Mouse (Mus musculus) MEL (cell line): ENCODE measurements around the gene Nmrk2. TPM values are rescaled to one million over a fixed set of nuclear protein-coding genes. Genes with fewer than 3 reads are reported as not detected.
"Not testable (repeated sequence)": the region's sequence is repeated elsewhere in the genome, so short reads cannot be mapped to it uniquely, and the experiment has no call there.

Experiments used
- DNase-seq: peaks from one replicate; pipeline ENCODE4 v3.0.0; 2011; ENCODE audit warnings: low read depth, low spot score
- H3K27ac ChIP-seq: 2 replicates; pipeline ENCODE4 v1.5.1; 2012; ENCODE audit warnings: low read depth, mild to moderate bottlenecking, control low read depth, low read length, moderate library complexity; ENCODE audit not compliant: control insufficient read depth
- H3K27me3 ChIP-seq, 2 experiments: fragments of 150-350 bp in 1 of 2; sonication (generic) in 1 of 2; 2 replicates each; pipeline ENCODE4 v1.6.1; 2012; ENCODE audit warnings: low read length in 2 of 2, mild to moderate bottlenecking in 2 of 2, improper control_type of control experiment in 1 of 2, moderate library complexity in 1 of 2; ENCODE audit not compliant: insufficient read depth in 2 of 2, control insufficient read depth in 1 of 2
- H3K36me3 ChIP-seq, 2 experiments: 2 replicates each; pipeline ENCODE4 v1.6.1; 2012 to 2014; ENCODE audit warnings: low read length in 2 of 2, improper control_type of control experiment in 1 of 2, inconsistent platforms in 1 of 2, mild to moderate bottlenecking in 1 of 2; ENCODE audit not compliant: insufficient read depth in 2 of 2, control insufficient read depth in 1 of 2
- H3K4me1 ChIP-seq, 2 experiments: fragments of 150-350 bp in 1 of 2; sonication (generic) in 1 of 2; 2 replicates each; pipeline ENCODE4 v1.6.1; 2012; ENCODE audit warnings: low read length in 2 of 2, improper control_type of control experiment in 1 of 2, mild to moderate bottlenecking in 1 of 2; ENCODE audit not compliant: insufficient read depth in 2 of 2, control insufficient read depth in 1 of 2
- H3K4me3 ChIP-seq, 2 experiments: fragments of 150-350 bp in 1 of 2; sonication (generic) in 1 of 2; 2 replicates each; pipeline ENCODE4 v1.5.1; 2012; ENCODE audit warnings: low read depth in 2 of 2, low read length in 2 of 2, mild to moderate bottlenecking in 2 of 2, moderate library complexity in 2 of 2, control low read depth in 1 of 2, improper control_type of control experiment in 1 of 2; ENCODE audit not compliant: control insufficient read depth in 1 of 2, insufficient read depth in 1 of 2
- H3K79me2 ChIP-seq: 2 replicates; pipeline ENCODE4 v1.6.1; 2012; ENCODE audit warnings: mild to moderate bottlenecking, low read length, moderate library complexity; ENCODE audit not compliant: control insufficient read depth, poor library complexity, insufficient read depth
- H3K9ac ChIP-seq: 2 replicates; pipeline ENCODE4 v1.6.1; 2012; ENCODE audit warnings: low read depth, mild to moderate bottlenecking, control low read depth, low read length, moderate library complexity; ENCODE audit not compliant: control insufficient read depth, poor library complexity, severe bottlenecking
- H3K9me3 ChIP-seq: fragments of 150-350 bp; sonication (generic); replicated peaks from 2 replicates; pipeline ENCODE4 v1.6.1; 2012; ENCODE audit warnings: mild to moderate bottlenecking, low read length, improper control_type of control experiment, moderate library complexity; ENCODE audit not compliant: insufficient read depth
- GABPA ChIP-seq: IDR thresholded peaks from 2 replicates; pipeline ENCODE4 v1.6.1; 2012; ENCODE audit warnings: low read depth, mild to moderate bottlenecking, inconsistent platforms, low read length, improper control_type of control experiment, moderate library complexity
- MAFK ChIP-seq: IDR thresholded peaks from 2 replicates; pipeline ENCODE4 v1.6.1; 2011; ENCODE audit warnings: low read depth, mild to moderate bottlenecking, low read length, improper control_type of control experiment, borderline replicate concordance
- MEF2A ChIP-seq: IDR thresholded peaks from 2 replicates; pipeline ENCODE4 v1.6.1; 2014; ENCODE audit warnings: low read depth, mild to moderate bottlenecking, inconsistent platforms, low read length, improper control_type of control experiment; ENCODE audit not compliant: poor library complexity, insufficient replicate concordance, severe bottlenecking; ENCODE audit errors: extremely low read depth
- POLR2A ChIP-seq, 2 experiments: IDR thresholded peaks; 2 replicates each; pipeline ENCODE4 v1.6.1; 2011 to 2012; ENCODE audit warnings: low read length in 2 of 2, mild to moderate bottlenecking in 2 of 2, control low read depth in 1 of 2, improper control_type of control experiment in 1 of 2, low read depth in 1 of 2, moderate library complexity in 1 of 2; ENCODE audit not compliant: control insufficient read depth in 1 of 2, insufficient read depth in 1 of 2, poor library complexity in 1 of 2
- POLR2AphosphoS5 ChIP-seq: IDR thresholded peaks from 2 replicates; pipeline ENCODE4 v1.6.1; 2012; ENCODE audit warnings: low read depth, borderline replicate concordance, mild to moderate bottlenecking, inconsistent platforms, low read length, moderate library complexity, mixed read lengths
- RAD21 ChIP-seq: IDR thresholded peaks from 2 replicates; pipeline ENCODE4 v1.6.1; 2011; ENCODE audit warnings: mild to moderate bottlenecking, low read depth, low read length, improper control_type of control experiment
- SIN3A ChIP-seq: IDR thresholded peaks from 2 replicates; pipeline ENCODE4 v1.6.1; 2012; ENCODE audit warnings: low read length, improper control_type of control experiment, inconsistent platforms
- ZMIZ1 ChIP-seq: IDR thresholded peaks from 2 replicates; pipeline ENCODE4 v1.6.1; 2012; ENCODE audit warnings: low read depth, mild to moderate bottlenecking, inconsistent platforms, low read length, improper control_type of control experiment, moderate library complexity
- polyA plus RNA-seq, 2 experiments: library from polyadenylated mRNA; stranded (reverse) in 1 of 2; unstranded in 1 of 2; fragments of >175 nt in 1 of 2; fragments of >200 nt in 1 of 2; gene quantifications; 2 replicates each; pipeline versions ENCODE4 v1.2.1 to v1.2.4; 2012; ENCODE audit warnings: low replicate concordance in 2 of 2, low read depth in 1 of 2; ENCODE audit not compliant: insufficient read length in 2 of 2, insufficient read depth in 1 of 2, missing spikeins in 1 of 2
- total RNA-seq: library from RNA; depleted of rRNA; stranded (reverse); fragments of 300-350 nt; gene quantifications from 2 replicates; pipeline ENCODE4 v1.2.3, GENCODE M21; 2012

Nmrk2 gene
- total and polyA plus RNA-seq, 3 experiments = not detected

DNA sequence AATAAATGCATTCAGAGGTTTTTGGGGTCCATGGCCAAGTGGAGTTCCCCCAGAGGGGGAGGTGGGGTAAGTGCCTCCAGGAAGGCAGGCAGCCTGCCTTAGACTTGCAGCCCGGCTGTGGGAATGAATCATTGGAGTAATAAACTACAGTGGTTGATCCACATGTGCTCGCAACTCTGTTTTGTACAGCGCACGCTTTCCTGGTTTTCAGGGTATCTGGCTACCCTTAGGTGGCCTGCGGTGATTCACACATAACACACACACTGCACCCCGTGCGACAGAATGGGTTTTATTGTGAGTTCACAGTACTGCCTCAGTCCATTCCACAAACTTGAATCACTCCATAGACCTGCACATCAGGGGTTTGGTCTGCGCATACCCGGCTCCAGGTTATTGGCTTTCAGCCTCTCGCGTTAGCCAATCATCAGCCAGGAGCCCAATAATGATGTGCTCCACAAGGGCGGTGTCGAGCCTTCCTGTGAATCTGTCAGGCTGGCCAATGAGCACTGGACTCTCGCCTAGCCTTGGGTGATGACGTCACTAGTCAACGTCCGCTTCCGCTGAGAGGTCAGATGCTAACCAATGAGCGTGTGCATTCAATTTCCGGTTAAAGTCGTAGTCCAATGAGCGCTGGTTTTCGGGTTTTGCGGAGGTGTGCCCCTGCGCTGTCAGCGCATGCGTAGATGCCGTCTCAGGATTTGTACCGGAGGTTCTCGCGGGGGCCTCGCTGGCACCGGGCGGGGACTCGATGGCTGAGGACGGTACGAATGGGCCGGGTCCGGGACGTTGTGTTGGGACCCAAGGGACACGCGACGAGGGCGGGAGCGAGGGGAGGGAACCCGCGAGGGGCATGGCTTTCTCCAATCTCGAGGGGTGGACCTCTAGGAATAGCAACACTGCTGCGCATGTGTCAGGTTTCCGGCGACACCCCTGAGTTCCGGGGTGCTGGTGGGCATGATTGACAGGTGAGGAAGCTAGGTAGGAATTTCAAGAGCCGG is 19.2 kb downstream of the Nmrk2 start, which contains the start of gene Dapk3 (continued):
- TF ChIP-seq GABPA = no peak
- peak; percentile 97 for TF ChIP-seq ZMIZ1
- TF ChIP-seq MEF2A = no peak
- TF ChIP-seq MAFK = no peak
- TF ChIP-seq SIN3A = peak; percentile 89
- TF ChIP-seq, all 39 proteins: peak for 23

DNA sequence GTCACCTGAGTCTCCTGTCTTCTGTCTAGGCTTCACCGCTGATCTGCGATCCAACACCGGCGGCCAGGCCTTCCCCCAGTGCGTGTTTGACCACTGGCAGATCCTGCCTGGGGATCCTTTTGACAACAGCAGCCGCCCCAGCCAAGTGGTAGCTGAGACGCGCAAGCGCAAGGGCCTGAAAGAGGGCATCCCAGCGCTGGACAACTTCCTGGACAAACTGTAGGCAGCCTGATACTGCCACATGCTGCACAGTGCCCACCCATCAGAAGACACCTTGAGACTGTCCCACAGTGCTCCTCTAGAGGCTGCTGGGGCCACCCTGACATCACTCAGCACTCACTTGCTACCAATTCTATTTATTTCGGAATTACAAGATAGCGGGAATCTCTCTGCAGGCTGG is 20.0 kb downstream of the Nmrk2 start:
- not testable (repeated sequence) for H3K4me3 ChIP-seq

DNA sequence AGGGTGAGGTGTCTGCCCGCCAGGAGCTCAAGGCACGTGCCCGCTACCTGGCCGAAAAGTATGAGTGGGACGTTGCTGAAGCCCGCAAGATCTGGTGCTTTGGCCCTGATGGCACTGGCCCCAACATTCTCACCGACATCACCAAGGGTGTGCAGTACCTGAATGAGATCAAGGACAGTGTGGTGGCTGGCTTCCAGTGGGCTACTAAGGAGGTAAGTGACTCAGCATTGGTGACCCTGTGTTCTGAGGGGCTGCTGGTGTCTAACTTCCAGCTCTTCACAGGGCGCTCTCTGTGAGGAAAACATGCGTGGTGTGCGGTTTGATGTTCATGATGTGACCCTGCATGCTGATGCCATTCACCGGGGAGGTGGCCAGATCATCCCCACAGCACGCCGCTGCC is 20.9 kb downstream of the Nmrk2 start:
- TF ChIP-seq POLR2A (IDR thresholded peaks at IDR 0.05; ENCODE audit: control insufficient read depth in 1 of 2, insufficient read depth in 1 of 2, low read depth in 1 of 2, low read length in 2 of 2, poor library complexity in 1 of 2) (0 out of 4 replicates have a peak, but pooled peaks of 1 of the 2 experiments have one; percentile 0), RAD21 (no peak), POLR2AphosphoS5 (peak; percentile 72; the same call in 1 of the 2 replicates)

More for the DNA sequence above, 20.0 kb downstream of the Nmrk2 start:
- H3K27me3 ChIP-seq, H3K9ac ChIP-seq, H3K36me3 ChIP-seq, H3K27ac ChIP-seq, H3K9me3 ChIP-seq: not testable (repeated sequence)
- H3K79me2 ChIP-seq = peaks cover 40% of the 10 kb centered on the region
- H3K4me1 ChIP-seq = peaks cover 0 to 19% of the 10 kb centered on the region in 2 experiments; a peak in 2 of 4 replicates
- peak; percentile 41 for DNase-seq

More for the DNA sequence above, 20.9 kb downstream of the Nmrk2 start:
- H3K4me1 ChIP-seq = peaks cover 0 to 19% of the 10 kb centered on the region in 2 experiments; a peak in 2 of 4 replicates
- no peak overlapping the region for H3K27ac ChIP-seq
- peaks cover 6 to 10% of the 10 kb centered on the region in 2 experiments for H3K36me3 ChIP-seq
- H3K9me3 ChIP-seq = no peaks in the 10 kb centered on the region
- H3K9ac ChIP-seq = no peak overlapping the region
- no peaks in the 10 kb centered on the region for H3K27me3 ChIP-seq
- DNase-seq = peak; percentile 34
- peaks cover 44% of the 10 kb centered on the region for H3K79me2 ChIP-seq
- H3K4me3 ChIP-seq = no peak overlapping the region
